Mouse (Mus musculus) right cerebral cortex, postnatal 10 days (tissue): ENCODE data around the gene Gm8165.
"Not testable (repeated sequence)": the region's sequence is repeated elsewhere in the genome, so short reads cannot be mapped to it uniquely, and the experiment has no call there.

ENCODE experiments used
- DNase-seq, 2 experiments: peaks; one replicate each; pipeline ENCODE4 v3.0.0; 2021; ENCODE audit warnings: low spot score in 2 of 2

Gm8165 gene

DNA sequence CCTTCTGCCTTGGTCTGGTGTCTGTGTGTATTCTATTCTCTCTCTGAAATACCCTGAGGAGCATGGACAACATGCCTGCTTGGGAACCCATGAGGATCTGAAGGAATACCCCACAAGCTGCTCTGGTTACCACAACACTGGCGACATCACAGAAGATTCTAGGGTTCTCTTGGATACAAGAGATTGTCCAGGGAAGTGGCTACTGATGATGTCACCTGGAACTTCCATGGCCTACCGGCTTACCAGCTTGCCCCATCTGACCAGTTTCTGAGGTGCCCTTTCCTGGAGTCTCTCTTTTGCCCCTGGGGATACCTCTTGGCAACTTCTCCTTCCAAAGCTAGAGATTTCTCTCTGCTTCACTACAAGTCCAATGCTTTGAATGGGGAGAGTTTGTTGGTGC lies at the start of gene Gm8165:
Gene Gm8165 (minus strand): TSS at position 101 of the 400 bp plus-strand sequence.
- not testable (repeated sequence) for DNase-seq

- DNase-seq: not testable (repeated sequence)
Measured at GRCm38 (mm10) chr14:43697621-43698020, 20.6 kb upstream of the Gm8165 start, which contains the start of gene Gm7324. Gm7324 (plus strand) TSS chr14:43697828.
